Mouse (Mus musculus): ENCODE results near the gene 1700092M07Rik. TPM values are rescaled to one million over a fixed set of nuclear protein-coding genes. Genes with fewer than 3 reads are reported as not detected.

The 1700092M07Rik gene
- total RNA-seq, 2 experiments from 2014 or later, result 0.72 TPM; not detected in 1

Small RNA genes within 50 kb of the gene (microRNA-seq; reads per million reads assigned to microRNA genes)
- gene Mir6992, result 0 reads per million in 2 experiments

Other genes with a start within 250 kb of the 1700092M07Rik start
- not detected for gene Slc22a8, start 149.5 kb upstream of the 1700092M07Rik start, total RNA-seq (2021)
- not detected for gene Slc22a6, start 122.7 kb upstream of the 1700092M07Rik start, total RNA-seq (2021)
- gene Chrm1, start 76.9 kb upstream of the 1700092M07Rik start, total RNA-seq (2021), result under 1 TPM in 1 of 2 experiments, not detected in 1; 0.10 TPM
- gene Slc3a2, start 17.3 kb upstream of the 1700092M07Rik start, total RNA-seq (2021), result 10 to 100 TPM; 42.4 to 48.1 TPM
- 10 to 100 TPM; 18.8 to 22.3 TPM for gene Wdr74, start 4.9 kb upstream of the 1700092M07Rik start, total RNA-seq (2021)
- gene Stx5a, start 695 bp downstream of the 1700092M07Rik start, total RNA-seq (2021), result 10 to 100 TPM; 21.3 to 27.1 TPM
- gene Nxf1, start 16.4 kb downstream of the 1700092M07Rik start, total RNA-seq (2021), result 10 to 100 TPM; 31.6 to 35.6 TPM
- gene Tmem223, start 30.3 kb downstream of the 1700092M07Rik start, total RNA-seq (2021), result 100 to 1,000 TPM; 133 to 134 TPM
- gene Tmem179b, start 33.7 kb downstream of the 1700092M07Rik start, total RNA-seq (2021), result 10 to 100 TPM; 12.0 to 12.6 TPM
- gene Taf6l, start 45.7 kb downstream of the 1700092M07Rik start, total RNA-seq (2021), result 1 to 10 TPM; 7.2 to 8.6 TPM
- 10 to 100 TPM; 58.3 to 60.9 TPM for gene Polr2g, start 57.9 kb downstream of the 1700092M07Rik start, total RNA-seq (2021)
- 1 to 10 TPM in 1 of 2 experiments, under 1 TPM in 1; 0.79 to 1.6 TPM for gene Zbtb3, start 61.8 kb downstream of the 1700092M07Rik start, total RNA-seq (2021)
- 10 to 100 TPM; 13.6 to 18.3 TPM for gene Ttc9c, start 78.6 kb downstream of the 1700092M07Rik start, total RNA-seq (2021)
- gene Hnrnpul2, start 79.3 kb downstream of the 1700092M07Rik start, total RNA-seq (2021), result 10 to 100 TPM; 47.2 to 47.4 TPM
- gene AC129217.1, start 89.1 kb downstream of the 1700092M07Rik start, total RNA-seq (2021), result not detected
- 10 to 100 TPM; 24.7 to 32.2 TPM for gene Bscl2, start 96.7 kb downstream of the 1700092M07Rik start, total RNA-seq (2021)
- not detected for gene Gng3, start 98.5 kb downstream of the 1700092M07Rik start, total RNA-seq (2021)
- 1 to 10 TPM; 2.3 to 3.6 TPM for gene Lrrn4cl, start 110.0 kb downstream of the 1700092M07Rik start, total RNA-seq (2021)
- 100 to 1,000 TPM; 125 to 132 TPM for gene Ubxn1, start 130.8 kb downstream of the 1700092M07Rik start, total RNA-seq (2021)
- 10 to 100 TPM; 55.9 to 62.8 TPM for gene Uqcc3, start 140.2 kb downstream of the 1700092M07Rik start, total RNA-seq (2021)
- 1 to 10 TPM; 1.6 to 3.8 TPM for gene Lbhd1, start 143.0 kb downstream of the 1700092M07Rik start, total RNA-seq (2021)
- not detected for gene Gm49403, start 143.2 kb downstream of the 1700092M07Rik start, total RNA-seq (2021)
- 10 to 100 TPM; 19.1 to 20.1 TPM for gene 1810009A15Rik, start 148.1 kb downstream of the 1700092M07Rik start, total RNA-seq (2021)
- gene Gm49416, start 148.2 kb downstream of the 1700092M07Rik start, total RNA-seq (2021), result 1 to 10 TPM in 1 of 2 experiments, not detected in 1; 3.4 TPM
- gene Ints5, start 152.3 kb downstream of the 1700092M07Rik start, total RNA-seq (2021), result 10 to 100 TPM; 11.2 to 11.5 TPM
- gene Ganab, start 157.4 kb downstream of the 1700092M07Rik start, total RNA-seq (2021), result 10 to 100 TPM; 45.0 to 52.1 TPM
- gene B3gat3, start 179.7 kb downstream of the 1700092M07Rik start, total RNA-seq (2021), result 10 to 100 TPM; 38.0 to 38.7 TPM
- gene Rom1, start 188.6 kb downstream of the 1700092M07Rik start, total RNA-seq (2021), result 10 to 100 TPM; 25.7 to 34.7 TPM
- gene Eml3, start 188.8 kb downstream of the 1700092M07Rik start, total RNA-seq (2021), result 1 to 10 TPM; 5.7 to 7.6 TPM
- gene Mta2, start 201.2 kb downstream of the 1700092M07Rik start, total RNA-seq (2021), result 10 to 100 TPM; 28.8 to 30.1 TPM
- 1 to 10 TPM; 8.2 to 9.5 TPM for gene Tut1, start 213.1 kb downstream of the 1700092M07Rik start, total RNA-seq (2021)
- 100 to 1,000 TPM; 239 to 257 TPM for gene Eef1g, start 226.3 kb downstream of the 1700092M07Rik start, total RNA-seq (2021)
- 100 to 1,000 TPM; 341 to 356 TPM for gene Ahnak, start 248.6 kb downstream of the 1700092M07Rik start, total RNA-seq (2021)